Mouse (Mus musculus): Measurements from ENCODE around the gene Slu7. TPM values are rescaled to one million over a fixed set of nuclear protein-coding genes. Genes with fewer than 3 reads are reported as not detected.

The Slu7 gene
- 49.2 and 59.9 TPM in 2 replicates for polyA plus RNA-seq (2016; fragmentation: Nextera tagmentation; extraction: Ambion mirVana)

DNA sequence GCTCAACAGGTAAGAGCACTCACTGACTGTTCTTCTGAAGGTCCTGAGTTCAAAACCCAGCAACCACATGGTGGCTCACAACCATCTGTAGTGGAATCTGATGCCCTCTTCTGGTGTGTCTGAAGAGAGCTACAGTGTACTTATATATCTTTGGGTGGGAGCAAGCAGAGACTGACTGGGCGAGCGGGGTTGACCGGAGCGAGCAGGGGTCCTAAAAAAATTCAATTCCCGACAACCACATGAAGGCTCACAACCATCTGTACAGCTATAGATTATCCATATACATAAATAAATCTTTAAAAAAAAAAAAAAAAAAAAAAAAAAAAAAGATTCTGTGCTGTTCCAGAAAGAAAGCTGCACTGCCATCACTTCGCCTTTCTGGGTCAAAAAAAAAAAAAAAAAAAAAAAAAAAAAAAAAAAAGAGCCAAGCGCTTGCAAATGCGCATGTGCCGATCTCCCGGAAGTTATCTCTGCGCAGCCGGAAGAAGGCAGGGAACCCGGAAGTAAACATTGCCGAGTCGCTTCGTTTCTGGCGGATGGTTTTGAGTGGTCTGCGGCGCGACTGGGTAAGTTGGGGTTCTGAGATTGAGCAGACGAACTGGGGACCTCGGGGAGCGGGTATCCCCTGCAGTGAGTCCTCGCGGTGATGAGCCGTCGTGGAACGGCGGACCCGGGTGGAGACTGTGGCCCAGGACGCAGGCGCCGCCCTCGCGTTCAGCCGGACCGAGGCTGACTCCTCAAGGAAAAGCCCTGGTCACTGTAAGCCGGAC, at the start of gene Slu7:
Gene Slu7 (plus strand): TSS at position 491 of the 770 bp plus-strand sequence.
- Histone ChIP-seq H3K4me3 (peak within 1 kb of the TSS; percentile 86), H3K27me3 (ENCODE audit: low read depth, poor library complexity, severe bottlenecking) (no peaks in the 10 kb centered on the region), H3K4me1 (peaks cover 9% of the 10 kb centered on the region), H3K36me3 (peaks cover 13% of the 10 kb centered on the region), H3K9me3 (replicated peaks) (no peaks in the 10 kb centered on the region), H3K27ac (peak within 1 kb of the TSS; percentile 83)
- DNase-seq (ENCODE audit: low spot score), result peak; percentile 87
- WGBS, result 8% methylated on average over 38 of the region's 38 CpGs

DNA sequence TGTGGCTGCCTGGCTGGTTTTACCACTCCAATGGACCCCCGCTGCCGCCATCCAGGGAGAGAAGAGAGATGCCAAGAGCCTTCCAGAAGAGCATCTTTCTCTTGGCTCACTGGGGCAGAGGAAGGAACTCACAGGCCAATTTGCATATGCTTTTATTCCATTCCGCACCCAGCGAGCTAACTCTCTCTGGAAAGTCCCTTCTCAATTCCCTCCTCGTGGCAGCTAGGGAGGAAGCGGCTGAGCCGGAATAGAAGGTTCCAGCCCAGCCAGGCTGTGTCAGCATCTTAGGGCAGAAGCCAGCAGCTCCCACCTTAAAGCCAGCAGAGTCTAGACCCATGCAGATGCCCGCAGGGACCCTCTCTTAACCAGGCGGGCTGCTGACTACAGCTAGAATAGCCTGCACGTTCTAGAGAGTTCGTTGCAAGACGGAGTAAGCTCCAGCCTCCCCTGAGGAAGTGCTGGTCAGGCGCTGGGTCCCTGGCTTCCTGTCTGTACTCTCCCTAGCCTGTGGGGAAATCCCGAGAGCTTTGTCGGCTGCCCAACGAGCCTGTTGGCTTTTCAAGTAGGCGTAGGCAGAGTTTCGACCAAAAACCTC, 48.4 kb upstream of the Slu7 start:
- WGBS, result 4% methylated on average over 18 of the region's 18 CpGs
- peak; percentile 70 for DNase-seq (ENCODE audit: low spot score)
- Histone ChIP-seq H3K27ac (peak overlapping the region; percentile 75), H3K4me1 (peaks cover 14% of the 10 kb centered on the region), H3K36me3 (no peaks in the 10 kb centered on the region), H3K27me3 (ENCODE audit: low read depth, poor library complexity, severe bottlenecking) (peaks cover 27% of the 10 kb centered on the region), H3K4me3 (peak overlapping the region; percentile 46), H3K9me3 (replicated peaks) (no peaks in the 10 kb centered on the region)

DNA sequence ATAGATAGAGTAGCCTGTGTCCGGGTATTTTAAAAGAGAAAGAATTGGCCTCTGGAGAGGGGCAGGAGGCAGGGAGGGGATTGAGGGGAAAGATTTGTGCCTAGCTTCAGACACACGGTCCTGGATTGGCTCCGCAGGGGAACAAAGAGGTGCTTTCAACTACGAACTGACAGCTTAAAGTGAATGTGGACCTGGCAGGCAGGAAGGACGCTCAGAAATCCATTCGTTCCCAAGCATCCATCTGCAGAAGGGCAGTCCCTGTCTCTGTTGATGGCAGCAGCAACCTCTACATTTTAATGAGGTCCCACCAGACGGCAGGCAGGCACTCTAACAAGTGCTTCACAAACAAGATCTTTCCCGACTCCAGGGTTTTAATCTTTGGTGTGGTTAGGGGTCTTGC, 47.8 kb upstream of the Slu7 start:
- peak; percentile 36 for DNase-seq (ENCODE audit: low spot score)
- 3% methylated on average over 8 of the region's 8 CpGs for WGBS
- H3K27me3 ChIP-seq (ENCODE audit: low read depth, poor library complexity, severe bottlenecking), result peaks cover 27% of the 10 kb centered on the region
- peak overlapping the region; percentile 46 for H3K4me3 ChIP-seq
- H3K9me3 ChIP-seq (replicated peaks), result no peaks in the 10 kb centered on the region
- H3K27ac ChIP-seq, result peak overlapping the region; percentile 75; the same call in 1 of the 2 replicates
- peaks cover 14% of the 10 kb centered on the region for H3K4me1 ChIP-seq
- no peaks in the 10 kb centered on the region for H3K36me3 ChIP-seq

DNA sequence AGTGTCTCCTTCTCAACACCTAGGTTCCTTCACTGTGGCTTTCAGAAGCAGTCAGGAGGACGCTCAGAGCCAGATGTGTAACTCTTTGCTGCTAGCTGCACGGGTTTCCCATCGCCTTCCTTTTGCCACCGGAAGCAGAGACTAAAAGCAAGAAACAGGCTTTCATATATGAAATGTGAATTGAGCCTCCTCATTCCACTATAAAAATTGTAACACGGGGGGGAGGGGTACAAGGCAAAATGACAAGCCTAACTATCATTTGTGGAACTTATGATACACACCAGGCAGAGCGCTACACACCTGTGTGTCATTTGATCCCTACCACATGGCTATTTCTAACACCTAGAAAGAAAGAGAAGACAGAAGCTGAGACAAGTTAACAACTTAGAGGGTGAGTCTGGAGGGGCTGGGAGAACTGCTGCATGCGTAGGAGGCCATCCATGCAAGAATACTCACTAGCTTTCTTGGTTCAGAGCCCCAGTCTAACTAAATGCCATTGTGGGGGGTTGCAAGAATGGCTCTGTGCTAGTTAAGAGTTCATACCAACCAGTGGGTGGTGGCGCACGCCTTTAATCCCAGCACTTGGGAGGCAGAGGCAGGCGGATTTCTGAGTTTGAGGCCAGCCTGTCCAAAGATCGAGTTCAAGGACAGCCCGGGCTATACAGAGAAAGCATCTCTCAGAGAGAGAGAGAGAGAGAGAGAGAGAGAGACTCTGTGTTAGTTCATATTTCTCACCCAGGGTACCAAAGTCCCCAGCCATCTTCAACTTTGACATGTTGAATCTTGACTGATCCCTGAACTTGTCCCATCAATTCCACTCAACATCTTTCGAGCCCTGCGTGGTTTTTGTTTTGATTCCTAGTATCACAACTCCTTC, 46.3 kb upstream of the Slu7 start:
- Histone ChIP-seq H3K27ac (no peak overlapping the region), H3K36me3 (no peaks in the 10 kb centered on the region), H3K27me3 (ENCODE audit: low read depth, poor library complexity, severe bottlenecking) (peaks cover 27% of the 10 kb centered on the region), H3K9me3 (replicated peaks) (no peaks in the 10 kb centered on the region), H3K4me3 (no peak overlapping the region), H3K4me1 (peaks cover 14% of the 10 kb centered on the region)
- 91% methylated on average over 14 of the region's 14 CpGs for WGBS
- no peak for DNase-seq (ENCODE audit: low spot score)

DNA sequence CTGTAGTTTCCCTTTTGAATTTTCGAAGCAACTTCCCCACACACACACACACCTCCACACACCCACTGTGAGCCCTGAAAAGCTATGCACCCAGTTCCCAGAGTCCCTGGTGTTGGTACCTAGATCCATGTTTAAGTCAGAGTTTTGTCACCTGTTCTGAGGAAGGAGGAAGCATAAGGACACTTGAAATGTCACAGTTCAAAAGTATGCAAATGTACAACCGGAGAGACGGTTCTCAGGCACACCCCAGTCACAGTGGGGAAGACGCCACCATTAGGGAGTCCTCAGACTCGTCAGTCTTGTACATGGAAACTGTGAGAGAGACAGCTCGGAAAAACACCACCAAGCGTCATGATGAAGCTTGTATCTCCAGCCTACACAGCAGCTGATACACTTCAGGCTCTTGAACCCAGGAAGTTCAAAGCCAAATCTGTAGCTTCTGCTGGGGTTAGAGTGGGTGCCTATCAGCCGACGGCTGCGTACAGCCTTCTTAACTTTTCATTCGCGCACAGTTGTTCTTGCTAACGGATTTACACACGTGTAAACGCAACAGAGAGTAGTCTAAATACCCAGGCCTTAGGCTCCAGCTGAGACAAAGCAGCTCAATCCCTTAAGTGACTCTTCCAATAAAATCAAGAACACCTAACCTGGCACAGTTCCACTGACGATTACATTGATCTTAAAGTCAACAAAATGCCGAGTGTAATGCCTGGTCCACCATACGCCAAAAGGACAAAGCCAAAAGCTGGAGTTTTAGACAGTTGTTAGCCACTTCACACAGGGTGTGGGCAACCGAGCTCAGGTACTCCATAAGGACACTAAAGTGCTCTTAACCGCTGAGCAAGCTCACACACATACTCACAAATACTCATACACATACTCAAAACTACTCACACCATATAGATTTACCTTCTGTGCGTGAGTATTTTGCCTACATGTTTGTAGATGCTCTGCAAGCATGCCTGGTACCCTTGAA, 45.1 kb upstream of the Slu7 start:
- WGBS, result 84% methylated on average over 21 of the region's 21 CpGs

DNA sequence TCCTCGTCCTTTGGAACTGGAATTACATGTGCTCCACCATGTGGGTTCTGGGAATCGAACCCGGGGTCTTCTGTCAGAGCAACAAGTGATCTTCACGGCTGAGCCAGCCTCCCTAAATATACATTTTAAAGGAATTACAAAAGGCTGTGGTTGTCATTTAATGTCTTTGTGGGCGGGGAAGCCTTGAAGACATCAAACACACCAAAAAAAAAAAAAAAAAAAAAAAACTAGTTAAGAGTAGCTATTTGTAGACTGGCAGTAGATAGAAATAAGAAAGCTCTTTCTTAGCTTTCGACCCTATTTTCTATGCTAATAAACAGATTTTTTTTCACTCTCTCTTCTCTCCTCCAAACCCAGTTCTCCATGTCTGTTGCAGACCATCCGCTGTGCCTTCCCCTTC, 44.4 kb upstream of the Slu7 start:
- Histone ChIP-seq H3K4me1 (peaks cover 14% of the 10 kb centered on the region), H3K4me3 (no peak overlapping the region), H3K27ac (no peak overlapping the region), H3K9me3 (replicated peaks) (no peaks in the 10 kb centered on the region), H3K36me3 (no peaks in the 10 kb centered on the region), H3K27me3 (ENCODE audit: low read depth, poor library complexity, severe bottlenecking) (peaks cover 27% of the 10 kb centered on the region)
- DNase-seq (ENCODE audit: low spot score), result no peak
- 86% methylated on average over 7 of the region's 7 CpGs for WGBS

More for the DNA sequence above, 45.1 kb upstream of the Slu7 start:
- Histone ChIP-seq H3K4me1 (peaks cover 14% of the 10 kb centered on the region), H3K27ac (no peak overlapping the region), H3K9me3 (replicated peaks) (no peaks in the 10 kb centered on the region), H3K36me3 (no peaks in the 10 kb centered on the region), H3K27me3 (ENCODE audit: low read depth, poor library complexity, severe bottlenecking) (peaks cover 27% of the 10 kb centered on the region), H3K4me3 (no peak overlapping the region)
- DNase-seq (ENCODE audit: low spot score), result no peak

DNA sequence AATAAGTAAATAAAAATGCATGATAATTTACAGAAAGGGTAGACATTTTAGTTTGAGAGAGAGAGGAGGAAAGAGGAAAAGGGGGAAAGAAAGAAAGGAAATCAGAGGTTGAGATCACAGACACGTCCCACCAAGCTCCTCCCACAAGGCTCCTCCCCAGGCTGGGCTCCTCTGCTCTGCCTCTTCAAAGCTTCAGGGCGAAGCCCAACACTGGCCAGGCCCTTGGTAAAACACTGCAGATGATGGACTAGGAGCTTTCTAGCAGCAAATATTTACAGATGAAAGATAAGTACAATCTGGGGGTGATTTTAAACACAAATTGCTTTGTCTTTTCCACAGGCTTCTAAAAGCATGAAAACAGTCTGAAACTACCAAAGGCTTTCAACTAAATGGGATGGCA, 40.8 kb upstream of the Slu7 start:
- Histone ChIP-seq H3K9me3 (replicated peaks) (no peaks in the 10 kb centered on the region), H3K4me1 (no peaks in the 10 kb centered on the region), H3K4me3 (no peak overlapping the region), H3K36me3 (no peaks in the 10 kb centered on the region), H3K27ac (no peak overlapping the region), H3K27me3 (ENCODE audit: low read depth, poor library complexity, severe bottlenecking) (no peaks in the 10 kb centered on the region)
- no peak for DNase-seq (ENCODE audit: low spot score)
- WGBS, result 35% methylated on average over 2 of the region's 2 CpGs

DNA sequence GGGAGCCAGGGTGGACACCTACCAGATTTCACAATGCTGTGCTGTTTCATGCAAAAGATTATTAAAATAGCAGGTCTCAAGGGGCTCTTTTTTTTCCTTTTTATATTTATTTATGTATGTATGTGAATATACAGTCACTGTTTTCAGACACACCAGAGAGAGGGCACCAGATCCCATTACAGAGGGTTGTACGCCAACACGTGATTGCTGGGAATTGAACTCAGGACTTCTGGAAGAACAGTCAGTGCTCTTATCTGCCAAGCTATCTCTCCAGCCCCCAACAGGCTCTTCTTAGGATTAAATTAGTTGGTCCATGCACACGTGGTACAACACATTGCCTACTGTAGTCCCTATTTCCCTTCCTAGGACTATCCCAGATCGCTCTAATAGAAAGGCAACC, 40.2 kb upstream of the Slu7 start:
- no peaks in the 10 kb centered on the region for H3K27me3 ChIP-seq (ENCODE audit: low read depth, poor library complexity, severe bottlenecking)
- H3K4me1 ChIP-seq, result no peaks in the 10 kb centered on the region
- no peaks in the 10 kb centered on the region for H3K9me3 ChIP-seq (replicated peaks)
- no peak overlapping the region for H3K4me3 ChIP-seq
- no peak overlapping the region for H3K27ac ChIP-seq
- H3K36me3 ChIP-seq, result no peaks in the 10 kb centered on the region
- peak; percentile 1 for DNase-seq (ENCODE audit: low spot score)
- WGBS, result 95% methylated on average over 4 of the region's 4 CpGs

DNA sequence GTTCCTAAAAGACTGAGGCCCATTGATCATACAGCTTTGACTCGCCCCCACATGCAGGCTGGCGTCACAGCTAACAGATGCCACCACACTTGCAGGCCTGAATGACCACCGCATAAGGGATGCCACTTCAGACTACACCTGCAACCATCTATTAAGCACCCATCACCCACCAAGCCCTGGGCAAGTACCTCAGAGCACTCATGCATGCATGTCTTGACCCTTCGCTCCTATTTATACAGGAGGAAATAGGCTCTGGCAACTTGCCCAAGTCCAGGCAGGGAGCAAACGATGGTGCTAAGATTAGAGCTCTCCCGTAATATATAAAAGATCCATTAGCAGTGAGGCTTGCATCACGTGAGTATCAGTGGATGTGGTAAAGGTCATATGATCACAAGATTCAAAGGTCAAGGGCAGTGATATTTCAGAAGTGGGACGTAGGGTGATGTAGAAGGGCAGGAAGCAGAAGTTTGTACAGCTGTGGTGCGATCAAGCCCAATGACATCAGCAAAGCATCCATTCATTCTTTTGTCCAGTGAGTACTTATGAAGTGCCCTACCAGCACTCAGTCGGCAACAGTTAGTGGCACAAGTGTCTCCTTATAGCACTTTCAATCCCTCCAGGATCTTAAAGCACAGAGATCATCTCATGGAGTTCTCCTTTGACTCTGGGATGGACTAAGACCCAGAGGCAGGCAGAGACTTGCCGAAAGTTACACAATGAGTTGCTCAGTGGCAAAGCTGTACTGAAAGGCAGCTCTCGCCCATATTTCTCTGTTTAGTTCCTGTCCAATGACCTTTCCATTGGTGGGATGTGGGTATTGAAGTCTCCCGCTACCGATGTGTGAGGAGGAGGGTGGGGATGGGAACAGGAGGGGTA, 38.2 kb upstream of the Slu7 start:
- 87% methylated on average over 14 of the region's 14 CpGs for WGBS
- DNase-seq (ENCODE audit: low spot score), result no peak
- no peaks in the 10 kb centered on the region for H3K4me1 ChIP-seq
- H3K4me3 ChIP-seq, result no peak overlapping the region
- H3K27ac ChIP-seq, result no peak overlapping the region
- no peaks in the 10 kb centered on the region for H3K36me3 ChIP-seq
- H3K27me3 ChIP-seq (ENCODE audit: low read depth, poor library complexity, severe bottlenecking), result no peaks in the 10 kb centered on the region
- H3K9me3 ChIP-seq (replicated peaks), result no peaks in the 10 kb centered on the region

DNA sequence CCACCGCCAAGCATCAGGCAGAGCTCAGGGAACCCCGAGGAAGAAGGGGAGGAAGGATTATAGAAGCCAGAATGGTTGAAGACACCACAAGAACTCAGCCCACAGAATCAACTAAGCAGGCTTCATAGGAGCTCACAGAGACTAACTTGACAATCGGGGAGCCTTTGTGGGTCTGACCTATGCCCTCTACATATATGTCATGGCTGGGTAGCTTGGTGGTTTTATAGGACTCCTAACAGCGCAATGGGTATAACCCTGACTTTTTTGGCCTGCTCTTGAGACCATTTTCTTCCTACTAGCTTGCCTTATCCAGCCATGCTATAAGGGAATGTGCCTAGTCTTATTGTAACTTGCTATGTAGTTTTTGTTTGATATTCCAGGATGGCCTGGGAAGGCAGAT, 37.3 kb upstream of the Slu7 start:
- Histone ChIP-seq H3K4me3 (no peak overlapping the region), H3K4me1 (no peaks in the 10 kb centered on the region), H3K9me3 (replicated peaks) (no peaks in the 10 kb centered on the region), H3K27me3 (ENCODE audit: low read depth, poor library complexity, severe bottlenecking) (no peaks in the 10 kb centered on the region), H3K27ac (no peak overlapping the region), H3K36me3 (no peaks in the 10 kb centered on the region)
- 94% methylated on average over 4 of the region's 4 CpGs for WGBS
- no peak for DNase-seq (ENCODE audit: low spot score)

DNA sequence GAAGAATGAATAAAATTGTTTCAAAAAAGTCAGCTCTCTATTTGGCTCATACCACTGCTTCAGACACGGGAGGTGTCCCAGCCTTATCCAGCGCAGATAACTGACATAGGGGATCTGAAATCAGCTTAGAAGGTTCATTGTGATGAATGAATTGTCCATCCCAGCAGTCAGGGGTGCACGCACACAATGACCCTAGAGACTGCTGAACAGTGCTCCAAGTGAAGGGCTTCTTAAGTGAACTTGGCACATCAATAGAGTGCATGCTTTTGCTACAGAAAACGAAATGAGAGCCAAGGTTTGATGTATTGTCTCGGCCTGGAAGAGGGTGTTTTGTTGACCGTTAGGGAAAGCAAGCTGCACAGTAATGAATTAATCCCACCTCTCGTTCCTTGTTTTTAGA, 36.9 kb upstream of the Slu7 start:
- Histone ChIP-seq H3K27me3 (ENCODE audit: low read depth, poor library complexity, severe bottlenecking) (no peaks in the 10 kb centered on the region), H3K9me3 (replicated peaks) (no peaks in the 10 kb centered on the region), H3K4me3 (no peak overlapping the region), H3K36me3 (no peaks in the 10 kb centered on the region), H3K27ac (no peak overlapping the region), H3K4me1 (no peaks in the 10 kb centered on the region)
- DNase-seq (ENCODE audit: low spot score), result no peak
- WGBS, result 89% methylated on average over 7 of the region's 7 CpGs
